Mouse (Mus musculus): ENCODE data around the gene Kcnh8. TPM values are rescaled to one million over a fixed set of nuclear protein-coding genes. Genes with fewer than 3 reads are reported as not detected.

Kcnh8 gene
- polyA plus RNA-seq (2012; rRNA removed), result not detected in 2 replicates

DNA sequence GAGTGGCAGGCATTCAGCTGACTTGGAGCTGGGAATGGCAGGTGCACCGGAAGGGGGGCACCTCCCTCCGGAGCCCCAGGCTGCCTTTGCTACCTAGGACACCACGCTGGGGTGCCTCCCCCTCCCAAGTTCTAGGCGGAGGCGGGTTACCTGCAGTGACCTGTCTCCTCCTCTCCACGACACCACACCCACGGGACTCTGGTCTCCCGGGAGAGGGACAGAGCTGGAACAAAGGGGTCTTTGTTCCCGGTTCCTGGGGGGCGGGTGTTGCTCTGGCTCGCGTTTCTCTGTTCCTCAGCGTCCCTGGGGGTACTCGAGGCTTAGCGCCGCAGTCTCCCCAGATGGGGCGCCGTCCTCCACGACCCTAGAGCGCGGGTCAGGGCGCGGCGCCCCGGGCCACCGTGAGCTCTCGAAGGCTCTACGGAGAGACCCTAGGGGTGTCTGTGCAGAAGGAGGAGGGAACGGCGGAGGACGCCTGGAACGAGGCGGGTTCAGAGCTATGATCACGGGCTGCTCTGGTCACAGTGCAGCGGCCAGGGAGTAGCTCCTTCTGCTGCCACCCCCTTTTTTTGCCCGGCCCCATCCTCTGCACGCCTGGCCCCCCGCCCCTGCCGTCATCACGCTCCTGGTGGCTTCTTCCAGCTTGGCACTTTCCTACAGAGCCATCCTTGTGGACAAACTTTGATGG is at the start of gene Kcnh8:
Kcnh8 (plus strand) TSS at position 617 of the 688 bp plus-strand sequence.
- TF ChIP-seq CTCF (IDR thresholded peaks at IDR 0.05; ENCODE audit: extremely low read depth, insufficient read depth, insufficient read length, insufficient replicate concordance) (no peak), POLR2A (IDR thresholded peaks at IDR 0.05; ENCODE audit: low read depth, low read length) (no peak)
- Histone ChIP-seq H3K4me1 (ENCODE audit: control insufficient read depth, insufficient read depth, insufficient read length) (peaks cover 5% of the 10 kb centered on the region; the same call in 1 of the 2 replicates), H3K27me3 (ENCODE audit: control insufficient read depth, insufficient read depth, low read length) (peaks cover 8% of the 10 kb centered on the region; the same call in 1 of the 2 replicates), H3K4me3 (ENCODE audit: extremely low read depth, insufficient read depth, insufficient read length) (peak within 1 kb of the TSS; percentile 58; the same call in 1 of the 2 replicates), H3K36me3 (ENCODE audit: control insufficient read depth, insufficient read depth, low read length) (no peaks in the 10 kb centered on the region), H3K27ac (ENCODE audit: insufficient read depth, low read length) (no peak within 1 kb of the TSS)
- DNase-seq (ENCODE audit: low read depth in 1 of 2, low spot score in 2 of 2), result no peak
- 2% methylated on average over 40 of the region's 40 CpGs for WGBS

DNA sequence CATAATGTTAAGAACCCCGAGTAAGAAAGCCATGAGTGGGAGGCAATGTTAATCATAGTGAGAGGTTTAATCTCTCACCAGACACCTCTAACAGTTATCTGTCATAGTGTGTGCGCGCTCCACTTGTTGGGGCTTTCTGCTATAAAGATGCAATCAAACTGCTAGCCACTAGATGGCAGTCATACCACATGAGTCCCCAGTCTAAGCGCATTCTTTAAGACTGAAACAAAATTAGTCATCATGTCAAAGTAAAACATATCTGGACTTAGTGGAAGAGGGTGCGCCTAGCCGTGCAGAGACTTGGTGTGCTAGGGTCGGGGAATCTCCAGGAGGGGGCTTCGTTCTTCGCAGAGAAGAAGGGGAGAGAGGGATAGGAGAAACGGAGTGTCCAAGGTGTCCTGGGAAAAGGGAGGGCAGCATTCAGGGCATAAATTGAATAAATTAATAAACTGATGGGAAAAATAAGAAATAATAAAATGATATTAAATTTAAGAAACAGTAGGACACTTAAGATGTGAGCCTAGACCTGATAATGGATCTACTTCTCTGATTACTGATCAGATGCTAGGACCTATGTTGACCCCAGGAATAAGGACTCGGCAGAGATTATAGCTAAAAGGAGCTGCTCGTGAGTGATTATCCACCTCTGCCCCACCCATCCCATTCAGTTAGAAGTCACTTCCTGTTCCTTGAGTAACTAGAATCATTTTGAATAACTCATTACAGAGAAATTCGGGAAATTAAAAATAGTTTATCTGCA is 42.4 kb upstream of the Kcnh8 start:
- peak; percentile 26 to 42 for DNase-seq (ENCODE audit: low read depth in 1 of 2, low spot score in 2 of 2)
- 32% methylated on average over 13 of the region's 13 CpGs for WGBS

GRCm38 (mm10) chr17:52565467-52566155 is 36.9 kb upstream of the Kcnh8 start:
- 38% methylated on average over 4 of the region's 4 CpGs for WGBS
- DNase-seq (ENCODE audit: low read depth in 1 of 2, low spot score in 2 of 2), result no peak
- Histone ChIP-seq H3K27me3 (ENCODE audit: control insufficient read depth, insufficient read depth, low read length) (no peaks in the 10 kb centered on the region), H3K36me3 (ENCODE audit: control insufficient read depth, insufficient read depth, low read length) (no peaks in the 10 kb centered on the region), H3K27ac (ENCODE audit: insufficient read depth, low read length) (no peak overlapping the region), H3K4me3 (ENCODE audit: extremely low read depth, insufficient read depth, insufficient read length) (no peak overlapping the region), H3K4me1 (ENCODE audit: control insufficient read depth, insufficient read depth, insufficient read length) (no peaks in the 10 kb centered on the region)
- no peak for TF ChIP-seq POLR2A (IDR thresholded peaks at IDR 0.05; ENCODE audit: low read depth, low read length)
- TF ChIP-seq CTCF (IDR thresholded peaks at IDR 0.05; ENCODE audit: extremely low read depth, insufficient read depth, insufficient read length, insufficient replicate concordance), result no peak

More for the DNA sequence above, 42.4 kb upstream of the Kcnh8 start:
- Histone ChIP-seq H3K36me3 (ENCODE audit: control insufficient read depth, insufficient read depth, low read length) (no peaks in the 10 kb centered on the region), H3K4me1 (ENCODE audit: control insufficient read depth, insufficient read depth, insufficient read length) (no peaks in the 10 kb centered on the region), H3K4me3 (ENCODE audit: extremely low read depth, insufficient read depth, insufficient read length) (no peak overlapping the region), H3K27ac (ENCODE audit: insufficient read depth, low read length) (no peak overlapping the region), H3K27me3 (ENCODE audit: control insufficient read depth, insufficient read depth, low read length) (no peaks in the 10 kb centered on the region)
- TF ChIP-seq CTCF (IDR thresholded peaks at IDR 0.05; ENCODE audit: extremely low read depth, insufficient read depth, insufficient read length, insufficient replicate concordance) (peak; percentile 55; the same call in 1 of the 2 replicates), POLR2A (IDR thresholded peaks at IDR 0.05; ENCODE audit: low read depth, low read length) (no peak)

GRCm38 (mm10) chr17:52569584-52570270 is 32.8 kb upstream of the Kcnh8 start:
- no peak overlapping the region for H3K4me3 ChIP-seq (ENCODE audit: extremely low read depth, insufficient read depth, insufficient read length)
- no peaks in the 10 kb centered on the region for H3K4me1 ChIP-seq (ENCODE audit: control insufficient read depth, insufficient read depth, insufficient read length)
- H3K27me3 ChIP-seq (ENCODE audit: control insufficient read depth, insufficient read depth, low read length), result no peaks in the 10 kb centered on the region
- no peak overlapping the region for H3K27ac ChIP-seq (ENCODE audit: insufficient read depth, low read length)
- peak; percentile 16; the same call in 1 of the 2 replicates for TF ChIP-seq CTCF (IDR thresholded peaks at IDR 0.05; ENCODE audit: extremely low read depth, insufficient read depth, insufficient read length, insufficient replicate concordance)
- TF ChIP-seq POLR2A (IDR thresholded peaks at IDR 0.05; ENCODE audit: low read depth, low read length), result no peak
- no peaks in the 10 kb centered on the region for H3K36me3 ChIP-seq (ENCODE audit: control insufficient read depth, insufficient read depth, low read length)
- DNase-seq (ENCODE audit: low read depth in 1 of 2, low spot score in 2 of 2), result no peak
- WGBS, result 64% methylated on average over 4 of the region's 4 CpGs

DNA sequence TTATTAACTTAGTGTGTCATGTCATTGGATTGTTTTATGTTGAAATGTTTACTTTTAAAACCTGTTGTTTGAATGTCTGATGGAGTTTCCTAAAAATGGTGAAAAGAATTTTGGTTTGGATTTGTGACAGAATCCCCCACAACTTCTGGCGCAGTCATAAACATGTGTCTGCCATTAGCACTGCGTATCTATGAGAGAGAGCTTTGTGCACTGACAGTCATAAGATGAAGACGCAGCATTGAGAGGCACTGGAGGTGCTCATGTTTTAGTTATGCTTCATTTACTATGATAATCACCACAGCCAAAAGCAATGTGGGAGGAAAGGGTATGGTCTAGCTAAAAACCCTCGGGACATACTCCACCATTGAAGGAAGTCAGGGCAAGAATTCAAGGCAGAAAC is 30.3 kb upstream of the Kcnh8 start:
- no peak overlapping the region for H3K27ac ChIP-seq (ENCODE audit: insufficient read depth, low read length)
- H3K4me3 ChIP-seq (ENCODE audit: extremely low read depth, insufficient read depth, insufficient read length), result no peak overlapping the region
- no peaks in the 10 kb centered on the region for H3K36me3 ChIP-seq (ENCODE audit: control insufficient read depth, insufficient read depth, low read length)
- no peak for TF ChIP-seq POLR2A (IDR thresholded peaks at IDR 0.05; ENCODE audit: low read depth, low read length)
- TF ChIP-seq CTCF (IDR thresholded peaks at IDR 0.05; ENCODE audit: extremely low read depth, insufficient read depth, insufficient read length, insufficient replicate concordance), result no peak
- no peaks in the 10 kb centered on the region for H3K4me1 ChIP-seq (ENCODE audit: control insufficient read depth, insufficient read depth, insufficient read length)
- H3K27me3 ChIP-seq (ENCODE audit: control insufficient read depth, insufficient read depth, low read length), result no peaks in the 10 kb centered on the region
- 83% methylated on average over 4 of the region's 4 CpGs for WGBS
- DNase-seq (ENCODE audit: low read depth in 1 of 2, low spot score in 2 of 2), result no peak

DNA sequence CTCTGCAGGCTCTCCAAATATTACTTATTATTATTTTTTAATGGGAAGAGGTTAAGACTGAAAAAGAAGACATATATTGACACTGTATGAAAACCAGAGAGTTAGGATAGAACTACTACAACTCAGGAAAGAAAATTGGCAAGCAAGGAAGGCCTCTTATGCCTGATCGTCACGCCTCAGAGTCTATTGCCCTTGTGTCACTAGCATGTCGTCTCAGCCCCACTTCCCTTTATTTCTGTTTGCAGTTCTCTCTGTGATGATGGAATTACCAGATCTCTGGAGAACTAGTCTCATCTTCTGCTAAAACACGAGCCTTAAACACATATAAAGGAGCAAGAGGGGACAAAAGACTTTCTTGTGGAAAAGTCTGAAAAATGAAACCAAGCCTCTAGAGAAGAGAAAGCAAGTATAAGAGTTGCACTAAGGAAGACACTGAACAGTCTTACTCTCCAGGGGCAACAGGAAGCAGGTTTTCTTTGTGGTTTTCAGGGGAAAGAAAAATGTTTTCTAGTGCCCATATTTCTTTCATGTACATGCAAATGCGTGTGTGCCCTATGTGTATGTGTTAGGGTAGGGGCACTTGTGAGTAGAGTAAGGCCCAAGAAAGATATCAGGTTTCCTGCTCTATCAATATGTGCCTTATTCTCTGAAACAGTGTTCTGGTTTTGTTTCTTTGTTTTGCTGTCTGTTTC is 10.9 kb upstream of the Kcnh8 start:
- 3% methylated on average over 5 of the region's 5 CpGs for WGBS
- peak in 1 of 2 experiments; percentile 17 for DNase-seq (ENCODE audit: low read depth in 1 of 2, low spot score in 2 of 2)
- no peak for TF ChIP-seq CTCF (IDR thresholded peaks at IDR 0.05; ENCODE audit: extremely low read depth, insufficient read depth, insufficient read length, insufficient replicate concordance)
- TF ChIP-seq POLR2A (IDR thresholded peaks at IDR 0.05; ENCODE audit: low read depth, low read length), result no peak
- Histone ChIP-seq H3K27ac (ENCODE audit: insufficient read depth, low read length) (no peak overlapping the region), H3K27me3 (ENCODE audit: control insufficient read depth, insufficient read depth, low read length) (no peaks in the 10 kb centered on the region), H3K4me1 (ENCODE audit: control insufficient read depth, insufficient read depth, insufficient read length) (no peaks in the 10 kb centered on the region; the same call in 1 of the 2 replicates), H3K4me3 (ENCODE audit: extremely low read depth, insufficient read depth, insufficient read length) (no peak overlapping the region), H3K36me3 (ENCODE audit: control insufficient read depth, insufficient read depth, low read length) (no peaks in the 10 kb centered on the region)
